Mouse (Mus musculus): ENCODE measurements around the gene Gipr.

DNA sequence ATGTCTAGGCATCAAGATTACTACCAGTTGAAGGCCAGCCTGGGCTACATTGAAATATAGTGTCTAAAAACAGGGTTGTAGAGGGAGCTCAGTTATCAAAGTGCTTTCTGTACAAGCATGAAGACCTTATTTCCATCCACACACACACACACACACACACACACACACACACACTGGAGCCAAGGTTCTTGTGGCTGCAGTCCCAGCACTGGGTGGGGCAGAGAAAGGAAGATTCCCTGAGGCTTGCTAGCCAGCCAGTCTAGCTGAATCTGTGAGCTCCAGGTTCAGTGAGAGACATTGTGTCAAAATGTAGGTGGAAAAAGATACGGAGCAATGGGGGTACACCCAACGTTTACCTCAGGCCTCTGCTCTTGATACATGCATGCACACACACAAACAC lies 18.3 kb upstream of the Gipr start:
- no peak for TF ChIP-seq POLR2A (IDR thresholded peaks at IDR 0.05; ENCODE audit: insufficient read depth, low read depth, low read length)
- TF ChIP-seq EP300 (IDR thresholded peaks at IDR 0.05; ENCODE audit: insufficient read depth, low read depth, low read length) = no peak
- TF ChIP-seq CTCF (IDR thresholded peaks at IDR 0.05) = no peak

Measured in heart, adult 2 months (tissue).